ENCODE assay signal across 21 mouse cellular contexts in the genomic region with DNA sequence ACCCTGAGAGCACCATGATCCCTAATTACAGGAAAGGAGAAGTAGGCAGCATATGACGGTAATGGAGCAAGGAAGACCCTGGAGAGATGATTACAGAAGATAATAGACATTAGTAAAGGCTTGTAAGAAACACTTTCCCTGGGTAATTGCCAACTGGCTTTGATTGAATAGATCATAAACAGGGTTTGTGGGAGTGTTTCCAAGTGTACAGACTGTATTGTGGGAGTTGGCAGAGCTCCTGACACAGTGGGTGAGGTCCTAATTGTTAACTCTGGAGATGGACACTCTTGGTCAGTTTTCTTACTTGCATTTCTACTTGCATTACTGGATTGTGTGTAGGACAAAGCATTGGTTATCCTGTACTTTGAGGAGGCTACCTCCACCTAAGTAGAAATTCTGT.
DNase-seq lines count a peak whose midpoint lies in the region; ATAC-seq and TF ChIP-seq lines count a peak whose summit lies in the region.
"Had no signal": no experiment of that assay in that cellular context is flagged by ENCODE, and none has a peak within 500 bp of the region (broad histone marks: within the 10 kb centered on the region; RNA-seq: fewer than 3 reads in every experiment).

No protein-coding gene starts in this region.

- no peaks in the 10 kb centered on the region for H3K36me3 ChIP-seq in hindbrain, postnatal 0 days (ENCODE audit: insufficient read depth, low read length)
- H3K36me3 ChIP-seq in hindbrain, embryonic 10.5 days, result no peaks in the 10 kb centered on the region
- H3K36me3 ChIP-seq in lung, postnatal 0 days (ENCODE audit: insufficient read depth, low read length), result no peaks in the 10 kb centered on the region
- H3K36me3 ChIP-seq: embryonic facial prominence, embryonic 12.5 days; heart, embryonic 13.5 days; limb, embryonic 12.5 days; liver, embryonic 13.5 days; midbrain, embryonic 12.5 days had no signal

- H3K4me3 ChIP-seq in hindbrain, postnatal 0 days (ENCODE audit: low read length), result no peak overlapping the region
- no peak overlapping the region for H3K4me3 ChIP-seq in hindbrain, embryonic 10.5 days
- no peak overlapping the region for H3K4me3 ChIP-seq in lung, postnatal 0 days (ENCODE audit: low read depth, low read length)
- H3K4me3 ChIP-seq: embryonic facial prominence, embryonic 12.5 days; heart, embryonic 13.5 days; left cerebral cortex, adult 2 months; limb, embryonic 12.5 days; liver, embryonic 13.5 days; midbrain, embryonic 12.5 days; myocyte had no signal

- peak; percentile 49 for TF ChIP-seq EP300 in lung, postnatal 0 days (IDR thresholded peaks at IDR 0.05)

- H3K9me3 ChIP-seq in hindbrain, postnatal 0 days (ENCODE audit: low read length), result no peaks in the 10 kb centered on the region
- H3K9me3 ChIP-seq in hindbrain, embryonic 10.5 days, result no peaks in the 10 kb centered on the region
- no peaks in the 10 kb centered on the region for H3K9me3 ChIP-seq in lung, postnatal 0 days (ENCODE audit: low read length)
- H3K9me3 ChIP-seq: embryonic facial prominence, embryonic 12.5 days; heart, embryonic 13.5 days; limb, embryonic 12.5 days; liver, embryonic 13.5 days; midbrain, embryonic 12.5 days had no signal

- DNase-seq in cerebellum, postnatal 10 days, result peak; percentile 74 to 81
- DNase-seq in cerebellum, adult 9-11 months, result no peak
- DNase-seq in hindbrain, postnatal 0 days (ENCODE audit: low spot score), result peak; percentile 78
- DNase-seq in hindbrain, embryonic 10.5 days (ENCODE audit: low spot score), result no peak
- peak; percentile 8 for DNase-seq in 3T3-L1 (ENCODE audit: low read depth, low spot score)
- peak; percentile 62 for DNase-seq in lung, postnatal 0 days (ENCODE audit: low spot score)
- no peak for DNase-seq in testis, postnatal 14 days (ENCODE audit: low spot score)
- no peak for DNase-seq in ovary, postnatal 10 days (ENCODE audit: low spot score)
- DNase-seq: adrenal gland, adult 8-10 months; cerebellum, adult 11-12 months; gastrocnemius, postnatal 25 days; heart, postnatal 36 days; liver, embryonic 13.5 days; right cerebral cortex, postnatal 25 days; thymus, postnatal 14 days had no signal

- H3K4me1 ChIP-seq in hindbrain, postnatal 0 days (ENCODE audit: insufficient read depth, low read length), result no peaks in the 10 kb centered on the region
- H3K4me1 ChIP-seq in hindbrain, embryonic 10.5 days (replicated peaks), result peaks cover 17% of the 10 kb centered on the region
- no peaks in the 10 kb centered on the region for H3K4me1 ChIP-seq in lung, postnatal 0 days (ENCODE audit: insufficient read depth, low read depth, low read length)
- H3K4me1 ChIP-seq: embryonic facial prominence, embryonic 12.5 days; heart, embryonic 13.5 days; limb, embryonic 12.5 days; liver, embryonic 13.5 days had no signal

- TF ChIP-seq CTCF in hindbrain, postnatal 0 days (IDR thresholded peaks at IDR 0.05; ENCODE audit: low read depth), result no peak
- TF ChIP-seq CTCF in lung, postnatal 0 days (IDR thresholded peaks at IDR 0.05), result no peak

- no peak overlapping the region for H3K27ac ChIP-seq in hindbrain, postnatal 0 days
- H3K27ac ChIP-seq in hindbrain, embryonic 10.5 days, result no peak overlapping the region
- no peak overlapping the region for H3K27ac ChIP-seq in lung, postnatal 0 days (ENCODE audit: low read length)
- H3K27ac ChIP-seq: embryonic facial prominence, embryonic 12.5 days; heart, embryonic 13.5 days; left cerebral cortex, adult 2 months; limb, embryonic 12.5 days; liver, embryonic 13.5 days; midbrain, embryonic 12.5 days had no signal

- H3K4me2 ChIP-seq in hindbrain, postnatal 0 days (ENCODE audit: low read depth, low read length), result no peak overlapping the region
- no peak overlapping the region for H3K4me2 ChIP-seq in lung, postnatal 0 days (replicated peaks; ENCODE audit: low read depth, low read length)
- H3K4me2 ChIP-seq: embryonic facial prominence, embryonic 12.5 days; heart, embryonic 13.5 days; limb, embryonic 12.5 days; liver, embryonic 13.5 days; midbrain, embryonic 12.5 days had no signal

- ATAC-seq in hindbrain, postnatal 0 days, result no peak
- peak; percentile 48; the same call in 1 of the 2 replicates for ATAC-seq in lung, postnatal 0 days

- WGBS in hindbrain, postnatal 0 days, result 23% methylated on average over 1 of the region's 1 CpGs
- WGBS in hindbrain, embryonic 10.5 days, result 82% methylated on average over 1 of the region's 1 CpGs
- 56% methylated on average over 1 of the region's 1 CpGs for WGBS in lung, postnatal 0 days

- no peak overlapping the region for H3K9ac ChIP-seq in hindbrain, postnatal 0 days (replicated peaks; ENCODE audit: low read length)
- H3K9ac ChIP-seq in lung, postnatal 0 days (replicated peaks; ENCODE audit: low read depth), result no peak overlapping the region
- H3K9ac ChIP-seq: embryonic facial prominence, embryonic 12.5 days; heart, embryonic 13.5 days; limb, embryonic 12.5 days; liver, embryonic 13.5 days; midbrain, embryonic 12.5 days had no signal

- no peaks in the 10 kb centered on the region for H3K27me3 ChIP-seq in hindbrain, postnatal 0 days (ENCODE audit: insufficient read depth, low read length)
- no peaks in the 10 kb centered on the region for H3K27me3 ChIP-seq in hindbrain, embryonic 10.5 days (ENCODE audit: insufficient read depth, poor library complexity, severe bottlenecking)
- H3K27me3 ChIP-seq in lung, postnatal 0 days (replicated peaks; ENCODE audit: insufficient read depth, low read length), result no peaks in the 10 kb centered on the region
- H3K27me3 ChIP-seq: embryonic facial prominence, embryonic 12.5 days; heart, embryonic 13.5 days; limb, embryonic 12.5 days; liver, embryonic 13.5 days; midbrain, embryonic 12.5 days had no signal

Comparison
In these comparisons a context has a peak if more than half of its experiments do, and no peak if none do; other contexts are left out.
1. DNase-seq: peak in cerebellum, postnatal 10 days (2 of 2), hindbrain, postnatal 0 days (single experiment), 3T3-L1 (single experiment) and lung, postnatal 0 days (single experiment); none in cerebellum, adult 9-11 months (single experiment), hindbrain, embryonic 10.5 days (single experiment), testis, postnatal 14 days (single experiment) and ovary, postnatal 10 days (single experiment).